Mouse (Mus musculus) heart, adult 2 months (tissue): ENCODE measurements at regions not wholly inside any gene's neighbourhood (a gene's known extent, or its start where the extent isn't known, plus 50 kb on each side); places are given as distances from the start of the nearest gene placed in this dataset.

Experiments used
- CTCF ChIP-seq: fragments of 200-600 bp; IDR thresholded peaks from 2 replicates; pipeline ENCODE4 v1.8.1; 2022; ENCODE audit warnings: antibody characterized with exemption, mild to moderate bottlenecking, moderate library complexity
- POLR2A ChIP-seq: fragments of 200-500 bp; IDR thresholded peaks from 2 replicates; pipeline ENCODE4 v1.6.1; 2011; ENCODE audit warnings: mild to moderate bottlenecking, low read depth, low read length, control low read depth; ENCODE audit not compliant: insufficient read depth

DNA sequence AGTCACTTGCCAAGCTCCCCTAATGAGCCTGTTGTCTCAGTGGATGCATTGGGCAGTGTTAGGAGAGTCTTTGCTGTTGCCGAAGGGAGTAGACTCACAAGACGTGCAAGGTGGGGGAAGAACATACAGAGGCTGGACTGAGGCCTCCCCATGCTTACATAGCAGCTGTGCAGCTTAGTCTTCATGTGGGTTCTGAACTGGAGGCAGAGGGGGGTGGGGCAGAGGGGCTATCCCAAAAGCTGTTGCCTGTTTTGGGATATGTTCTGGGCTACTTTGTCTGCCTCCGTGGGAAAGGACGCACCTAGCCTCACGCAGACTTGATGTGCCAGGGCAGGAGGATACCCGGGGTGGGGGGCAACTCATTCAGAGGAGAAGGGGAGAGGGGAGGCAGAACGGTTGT lies 84.7 kb downstream of the Dad1 start:
- no peak for TF ChIP-seq CTCF
- TF ChIP-seq POLR2A, result no peak; the same call in 1 of the 2 replicates
